Mouse (Mus musculus): Measurements from ENCODE around the gene Fosb. TPM values are rescaled to one million over a fixed set of nuclear protein-coding genes. Genes with fewer than 3 reads are reported as not detected.

Fosb gene
- 0.04 and 0.11 TPM in 2 replicates for polyA plus RNA-seq (2016; fragmentation: Nextera tagmentation; extraction: Ambion mirVana)

GRCm38 (mm10) chr7:19309884-19310641, at the start of gene Fosb:
Fosb (minus strand) TSS chr7:19310051.
- peak; percentile 94 for DNase-seq (ENCODE audit: low spot score)
- H3K36me3 ChIP-seq: no peaks in the 10 kb centered on the region
- H3K27me3 ChIP-seq (ENCODE audit: low read depth, poor library complexity, severe bottlenecking): peaks cover 47% of the 10 kb centered on the region
- no peaks in the 10 kb centered on the region for H3K9me3 ChIP-seq (replicated peaks)
- WGBS: under 1% methylated on average over 49 of the region's 49 CpGs
- H3K4me1 ChIP-seq: peaks cover 32% of the 10 kb centered on the region
- peak within 1 kb of the TSS; percentile 56 for H3K27ac ChIP-seq
- peak within 1 kb of the TSS; percentile 70 for H3K4me3 ChIP-seq

DNA sequence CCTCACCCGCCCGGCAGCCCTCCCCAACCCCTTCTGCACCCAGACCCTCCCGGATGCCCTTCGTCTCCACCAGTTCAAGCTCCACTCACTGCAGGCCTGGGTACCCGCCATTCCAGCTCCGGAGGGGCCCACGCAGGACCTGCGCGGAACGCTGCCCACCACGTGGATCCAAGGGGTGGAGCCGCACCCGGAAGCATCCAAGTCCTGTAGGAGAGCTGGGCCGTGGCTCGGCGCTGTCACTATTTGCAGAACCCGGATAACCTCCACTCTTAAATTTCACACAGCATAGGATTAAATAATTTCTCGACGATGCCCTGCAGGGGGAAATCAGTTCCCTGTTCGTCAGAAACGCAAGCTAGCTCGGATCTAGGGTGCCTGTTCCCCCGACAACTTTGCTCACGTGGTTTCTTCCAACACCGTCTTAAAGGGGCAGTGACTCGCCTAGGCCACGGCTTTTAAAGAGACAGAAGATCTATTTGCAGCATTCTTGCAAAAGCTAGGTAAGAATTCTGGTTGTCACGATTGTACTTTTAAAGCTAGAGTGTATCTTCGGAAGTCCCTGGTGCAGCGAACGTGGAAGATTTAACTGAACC, 49.5 kb upstream of the Fosb start, which contains the start of the genes Cd3eap and Ppp1r13l:
TSS of gene Cd3eap (minus strand) at position 185 of the 593 bp plus-strand sequence.
TSS of gene Ppp1r13l (plus strand) at position 451 of the 593 bp plus-strand sequence.
- peak; percentile 89 for DNase-seq (ENCODE audit: low spot score)
- H3K27ac ChIP-seq: peak within 1 kb of the TSS; percentile 90
- no peaks in the 10 kb centered on the region for H3K9me3 ChIP-seq (replicated peaks)
- H3K36me3 ChIP-seq: peaks cover 37% of the 10 kb centered on the region
- H3K4me3 ChIP-seq: peak within 1 kb of the TSS; percentile 87
- H3K27me3 ChIP-seq (ENCODE audit: low read depth, poor library complexity, severe bottlenecking): peaks cover 25% of the 10 kb centered on the region
- under 1% methylated on average over 31 of the region's 31 CpGs for WGBS
- peaks cover 37% of the 10 kb centered on the region for H3K4me1 ChIP-seq

DNA sequence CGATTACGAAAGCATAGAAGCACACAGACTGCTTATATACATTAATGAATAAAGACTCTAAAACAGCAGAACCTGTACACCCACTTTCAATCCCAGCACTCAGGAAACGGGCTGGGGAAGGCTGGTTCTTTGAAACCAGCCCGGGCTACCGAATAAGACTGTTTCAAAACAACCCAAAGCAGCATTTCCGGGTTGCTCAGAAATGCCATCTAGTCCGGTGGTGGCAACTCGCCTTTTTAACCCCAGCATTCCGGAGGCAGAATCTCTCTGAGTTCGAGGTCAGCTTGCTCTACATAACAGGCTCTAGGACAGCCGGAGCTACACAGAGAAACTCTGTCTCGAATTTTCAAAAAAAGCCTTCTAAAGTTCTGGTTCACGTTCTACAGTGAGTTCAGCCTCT, 48.8 kb upstream of the Fosb start:
- H3K27me3 ChIP-seq (ENCODE audit: low read depth, poor library complexity, severe bottlenecking): peaks cover 17% of the 10 kb centered on the region
- no peak for DNase-seq (ENCODE audit: low spot score)
- H3K9me3 ChIP-seq (replicated peaks): no peaks in the 10 kb centered on the region
- 23% methylated on average over 13 of the region's 13 CpGs for WGBS
- peaks cover 37% of the 10 kb centered on the region for H3K4me1 ChIP-seq
- peaks cover 45% of the 10 kb centered on the region for H3K36me3 ChIP-seq
- H3K27ac ChIP-seq: peak overlapping the region; percentile 90
- peak overlapping the region; percentile 87 for H3K4me3 ChIP-seq

- no peak for DNase-seq (ENCODE audit: low spot score)
- peaks cover 37% of the 10 kb centered on the region for H3K4me1 ChIP-seq
- 95% methylated on average over 25 of the region's 25 CpGs for WGBS
- no peaks in the 10 kb centered on the region for H3K9me3 ChIP-seq (replicated peaks)
- H3K27ac ChIP-seq: no peak overlapping the region
- peaks cover 7% of the 10 kb centered on the region for H3K27me3 ChIP-seq (ENCODE audit: low read depth, poor library complexity, severe bottlenecking)
- H3K36me3 ChIP-seq: peaks cover 55% of the 10 kb centered on the region
- peak overlapping the region; percentile 87 for H3K4me3 ChIP-seq
Measured at GRCm38 (mm10) chr7:19357381-19358375, 47.8 kb upstream of the Fosb start.

DNA sequence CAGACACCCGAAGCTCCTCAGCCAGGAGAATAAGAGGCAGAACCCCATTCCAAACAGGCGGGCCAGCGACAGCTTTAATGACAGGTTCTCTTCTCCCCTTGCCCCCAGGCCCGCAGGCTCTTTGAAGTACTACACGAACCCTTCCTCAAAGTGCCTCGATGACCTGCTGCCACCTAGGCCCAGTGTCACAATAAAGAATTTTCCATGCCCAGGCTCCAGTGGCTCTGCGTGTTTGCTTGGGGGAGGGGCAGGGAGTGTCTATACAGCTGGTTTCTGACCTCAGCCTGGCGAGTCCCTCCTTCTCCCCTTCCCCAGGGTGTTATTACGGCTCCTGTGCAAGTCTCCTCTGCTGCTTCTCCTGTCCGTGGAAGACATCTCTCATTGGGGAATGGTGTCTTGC, 46.5 kb upstream of the Fosb start:
- Histone ChIP-seq H3K36me3 (peaks cover 68% of the 10 kb centered on the region), H3K9me3 (replicated peaks) (no peaks in the 10 kb centered on the region), H3K27me3 (ENCODE audit: low read depth, poor library complexity, severe bottlenecking) (no peaks in the 10 kb centered on the region), H3K4me3 (no peak overlapping the region), H3K27ac (no peak overlapping the region), H3K4me1 (peaks cover 26% of the 10 kb centered on the region)
- WGBS: 75% methylated on average over 10 of the region's 10 CpGs
- DNase-seq (ENCODE audit: low spot score): no peak

GRCm38 (mm10) chr7:19354991-19355390, 45.1 kb upstream of the Fosb start:
- no peak overlapping the region for H3K27ac ChIP-seq
- peaks cover 13% of the 10 kb centered on the region for H3K4me1 ChIP-seq
- H3K27me3 ChIP-seq (ENCODE audit: low read depth, poor library complexity, severe bottlenecking): no peaks in the 10 kb centered on the region
- no peak overlapping the region for H3K4me3 ChIP-seq
- H3K36me3 ChIP-seq: peaks cover 80% of the 10 kb centered on the region
- no peak for DNase-seq (ENCODE audit: low spot score)
- no peaks in the 10 kb centered on the region for H3K9me3 ChIP-seq (replicated peaks)
- WGBS: 92% methylated on average over 5 of the region's 5 CpGs

- no peak overlapping the region for H3K27ac ChIP-seq
- no peaks in the 10 kb centered on the region for H3K9me3 ChIP-seq (replicated peaks)
- no peak overlapping the region for H3K4me3 ChIP-seq
- H3K4me1 ChIP-seq: peaks cover 10% of the 10 kb centered on the region
- H3K27me3 ChIP-seq (ENCODE audit: low read depth, poor library complexity, severe bottlenecking): no peaks in the 10 kb centered on the region
- 95% methylated on average over 8 of the region's 8 CpGs for WGBS
- peaks cover 80% of the 10 kb centered on the region for H3K36me3 ChIP-seq
- DNase-seq (ENCODE audit: low spot score): no peak
Measured at GRCm38 (mm10) chr7:19350221-19350620, 40.4 kb upstream of the Fosb start.

- H3K4me1 ChIP-seq: peaks cover 15% of the 10 kb centered on the region
- no peaks in the 10 kb centered on the region for H3K27me3 ChIP-seq (ENCODE audit: low read depth, poor library complexity, severe bottlenecking)
- H3K27ac ChIP-seq: no peak overlapping the region
- H3K9me3 ChIP-seq (replicated peaks): no peaks in the 10 kb centered on the region
- no peak for DNase-seq (ENCODE audit: low spot score)
- 88% methylated on average over 13 of the region's 13 CpGs for WGBS
- H3K4me3 ChIP-seq: no peak overlapping the region
- H3K36me3 ChIP-seq: peaks cover 71% of the 10 kb centered on the region
Measured at GRCm38 (mm10) chr7:19349188-19349915, 39.5 kb upstream of the Fosb start.

GRCm38 (mm10) chr7:19344938-19345471, 35.2 kb upstream of the Fosb start:
- Histone ChIP-seq H3K4me3 (peak overlapping the region; percentile 65), H3K36me3 (peaks cover 30% of the 10 kb centered on the region), H3K27me3 (ENCODE audit: low read depth, poor library complexity, severe bottlenecking) (peaks cover 18% of the 10 kb centered on the region), H3K4me1 (peaks cover 42% of the 10 kb centered on the region), H3K9me3 (replicated peaks) (no peaks in the 10 kb centered on the region), H3K27ac (peak overlapping the region; percentile 93)
- under 1% methylated on average over 31 of the region's 31 CpGs for WGBS
- peak; percentile 98 for DNase-seq (ENCODE audit: low spot score)

DNA sequence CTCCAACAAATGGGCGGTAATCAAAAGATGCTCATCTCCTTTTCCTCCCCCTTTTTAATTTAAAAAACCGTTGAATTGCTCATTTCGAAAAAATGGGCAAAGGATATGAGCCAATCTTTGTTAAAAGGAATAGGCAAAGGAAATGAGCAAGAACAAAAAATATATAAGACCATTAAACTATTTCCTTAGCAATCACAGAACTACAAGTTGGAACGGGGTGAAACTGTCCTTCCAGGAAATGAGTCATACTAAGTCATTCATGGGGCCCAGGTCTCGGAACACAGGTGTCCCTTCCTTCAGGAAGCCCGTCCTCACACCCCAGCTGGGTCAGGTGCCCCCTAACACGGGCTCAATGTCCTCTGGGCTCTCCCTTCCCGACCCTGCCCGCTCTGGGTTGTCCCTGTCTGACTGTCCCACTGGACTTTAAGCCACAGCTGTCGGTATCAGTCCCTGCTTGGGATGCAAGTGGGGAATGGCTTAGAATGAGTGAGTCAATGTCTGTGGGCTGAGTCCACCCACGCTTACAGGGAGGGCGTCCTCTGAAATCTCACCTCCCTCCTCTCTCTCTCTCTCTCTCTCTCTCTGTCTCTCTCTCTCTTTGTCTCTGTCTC, 34.5 kb upstream of the Fosb start, which contains the start of gene Ercc1:
TSS of gene Ercc1 (plus strand) at position 542 of the 611 bp plus-strand sequence.
- 31% methylated on average over 12 of the region's 12 CpGs for WGBS
- H3K27me3 ChIP-seq (ENCODE audit: low read depth, poor library complexity, severe bottlenecking): peaks cover 18% of the 10 kb centered on the region
- peaks cover 23% of the 10 kb centered on the region for H3K36me3 ChIP-seq
- DNase-seq (ENCODE audit: low spot score): no peak
- H3K9me3 ChIP-seq (replicated peaks): no peaks in the 10 kb centered on the region
- peak within 1 kb of the TSS; percentile 93 for H3K27ac ChIP-seq
- peaks cover 42% of the 10 kb centered on the region for H3K4me1 ChIP-seq
- H3K4me3 ChIP-seq: peak within 1 kb of the TSS; percentile 65

DNA sequence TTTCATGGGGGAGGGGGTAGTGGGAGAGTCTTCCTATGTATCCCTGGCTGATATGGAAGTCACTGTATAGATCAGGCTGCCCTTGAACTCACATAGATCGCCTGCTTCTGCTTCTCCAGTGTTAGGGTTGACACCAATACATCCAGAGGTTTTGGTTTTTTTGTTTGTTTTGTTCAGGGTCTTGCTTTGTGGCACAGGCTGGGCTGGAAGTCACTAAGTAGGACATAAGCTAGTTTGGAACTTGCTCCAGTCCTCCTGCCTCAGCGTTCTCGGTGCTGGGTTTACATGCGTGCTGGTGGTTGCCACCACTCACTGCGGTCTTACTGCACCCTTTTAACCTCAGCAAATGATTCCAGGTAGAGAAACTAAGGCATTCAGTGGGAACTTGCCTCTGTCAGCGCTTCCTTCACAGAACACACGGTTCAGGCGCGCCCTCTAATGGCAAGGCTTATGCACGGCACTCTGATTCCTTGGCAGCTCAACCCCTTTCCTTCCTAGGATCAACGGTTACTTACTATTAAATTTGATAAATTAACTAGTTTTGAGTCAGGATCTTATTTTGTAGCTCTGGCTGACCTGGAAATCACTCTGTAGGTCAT, 33.5 kb upstream of the Fosb start:
- peak; percentile 81 for DNase-seq (ENCODE audit: low spot score)
- peaks cover 18% of the 10 kb centered on the region for H3K27me3 ChIP-seq (ENCODE audit: low read depth, poor library complexity, severe bottlenecking)
- peaks cover 13% of the 10 kb centered on the region for H3K36me3 ChIP-seq
- WGBS: 3% methylated on average over 11 of the region's 11 CpGs
- peaks cover 42% of the 10 kb centered on the region for H3K4me1 ChIP-seq
- H3K4me3 ChIP-seq: peak overlapping the region; percentile 63
- H3K27ac ChIP-seq: no peak overlapping the region
- no peaks in the 10 kb centered on the region for H3K9me3 ChIP-seq (replicated peaks)
